Mouse (Mus musculus) cerebellum, postnatal 10 days (tissue): ENCODE results near the gene Sema4c.
"Not testable (repeated sequence)": the region's sequence is repeated elsewhere in the genome, so short reads cannot be mapped to it uniquely, and the experiment has no call there.

ENCODE experiments used
- DNase-seq, 2 experiments: peaks; one replicate each; pipeline ENCODE4 v3.0.0; 2021; ENCODE audit warnings: mixed read lengths in 2 of 2

Gene Sema4c

GRCm38 (mm10) chr1:36555798-36556395 is 2.3 kb downstream of the Sema4c start:
- DNase-seq: peak; percentile 82 to 89

GRCm38 (mm10) chr1:36554633-36555399 is 3.3 kb downstream of the Sema4c start:
- DNase-seq: peak; percentile 67 to 68

- peak; percentile 80 to 87 for DNase-seq
Measured at GRCm38 (mm10) chr1:36552506-36552905, 5.6 kb downstream of the Sema4c start.

- no peak for DNase-seq
Measured at GRCm38 (mm10) chr1:36551904-36552303, 6.2 kb downstream of the Sema4c start.

GRCm38 (mm10) chr1:36550075-36550863 is 7.9 kb downstream of the Sema4c start:
- DNase-seq: peak; percentile 54 to 57

DNA sequence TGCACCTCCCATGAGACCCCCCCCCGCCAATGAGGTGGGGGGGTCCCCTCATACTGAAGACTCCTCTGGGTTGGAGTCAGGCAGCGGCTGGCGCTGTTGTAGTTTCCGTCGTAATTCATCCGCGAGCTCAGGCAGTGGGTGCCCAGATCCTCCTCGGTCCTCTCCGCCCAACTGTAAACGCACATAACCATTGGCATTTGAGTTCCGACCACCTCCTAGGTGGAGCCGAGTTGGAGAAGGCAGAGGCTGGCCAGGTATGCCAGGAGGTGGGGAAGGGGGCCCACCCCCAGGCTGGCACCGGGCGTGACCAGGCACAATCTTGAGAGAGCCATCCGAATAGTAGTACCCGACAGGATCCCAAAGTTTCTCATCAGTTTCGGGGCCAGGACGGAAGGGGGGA is 8.7 kb downstream of the Sema4c start:
- no peak for DNase-seq

GRCm38 (mm10) chr1:36548771-36549170 is 9.4 kb downstream of the Sema4c start:
- DNase-seq: no peak

GRCm38 (mm10) chr1:36547981-36548598 is 10.1 kb downstream of the Sema4c start:
- peak; percentile 72 to 76 for DNase-seq

- peak; percentile 99 for DNase-seq
Measured at GRCm38 (mm10) chr1:36546888-36547471, 11.2 kb downstream of the Sema4c start, which contains the start of gene Ankrd39. Gene Ankrd39 (minus strand): TSS chr1:36547445.

DNA sequence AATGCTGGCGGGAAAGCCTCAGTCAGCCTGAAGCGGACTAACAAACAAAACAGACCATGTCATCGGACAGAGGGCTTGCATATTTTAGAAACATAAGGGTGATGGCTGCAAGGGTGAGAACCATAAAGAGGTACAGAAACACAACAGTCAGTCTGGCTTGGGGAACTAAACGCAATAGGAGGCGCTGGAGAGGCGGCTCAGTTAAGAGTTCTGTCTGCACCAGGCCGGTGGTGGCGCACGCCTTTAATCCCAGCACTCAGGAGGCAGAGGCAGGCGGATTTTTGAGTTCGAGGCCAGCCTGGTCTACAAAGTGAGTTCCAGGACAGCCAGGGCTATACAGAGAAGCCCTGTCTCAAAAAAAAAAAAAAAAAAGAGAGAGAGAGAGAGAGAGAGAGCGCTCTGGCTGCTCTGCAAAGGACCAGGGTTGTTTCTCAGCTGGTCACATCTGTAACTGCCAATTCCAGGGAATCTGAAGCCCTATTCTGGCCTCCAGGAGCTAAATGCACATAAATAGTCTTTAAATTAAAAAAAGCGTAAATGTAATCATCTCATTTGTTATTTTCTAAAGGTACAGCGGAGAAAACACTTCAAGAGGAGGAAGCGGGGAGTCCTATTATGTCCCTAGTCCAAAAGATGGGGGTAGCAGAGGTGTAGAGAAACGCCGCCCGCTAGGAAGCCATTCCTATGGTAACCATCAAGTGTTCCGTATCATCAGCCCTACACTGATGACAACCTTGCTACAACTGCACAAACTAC is 12.1 kb downstream of the Sema4c start:
- DNase-seq: peak; percentile 61 to 62

GRCm38 (mm10) chr1:36545382-36545781 is 12.8 kb downstream of the Sema4c start:
- DNase-seq: no peak

DNA sequence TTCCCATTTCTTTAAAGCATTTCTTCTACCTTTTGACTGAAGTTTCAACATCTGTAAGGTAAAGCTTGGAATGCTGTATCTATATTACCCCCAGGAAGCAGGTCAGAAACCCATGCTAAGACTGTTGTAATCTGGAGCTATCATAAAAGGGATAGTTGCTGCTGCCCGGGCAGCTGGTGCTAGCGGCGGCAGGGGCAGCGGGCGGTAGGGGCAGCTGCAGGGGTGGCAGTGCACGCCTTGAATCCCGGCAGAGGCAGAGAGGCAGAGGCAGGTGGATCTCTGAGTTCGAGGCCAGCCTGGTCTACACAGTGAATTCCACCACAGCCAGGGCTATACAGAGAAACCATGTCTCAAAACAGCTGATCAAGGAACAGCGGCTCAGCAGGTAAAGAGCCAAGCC is 15.2 kb downstream of the Sema4c start:
- no peak for DNase-seq

DNA sequence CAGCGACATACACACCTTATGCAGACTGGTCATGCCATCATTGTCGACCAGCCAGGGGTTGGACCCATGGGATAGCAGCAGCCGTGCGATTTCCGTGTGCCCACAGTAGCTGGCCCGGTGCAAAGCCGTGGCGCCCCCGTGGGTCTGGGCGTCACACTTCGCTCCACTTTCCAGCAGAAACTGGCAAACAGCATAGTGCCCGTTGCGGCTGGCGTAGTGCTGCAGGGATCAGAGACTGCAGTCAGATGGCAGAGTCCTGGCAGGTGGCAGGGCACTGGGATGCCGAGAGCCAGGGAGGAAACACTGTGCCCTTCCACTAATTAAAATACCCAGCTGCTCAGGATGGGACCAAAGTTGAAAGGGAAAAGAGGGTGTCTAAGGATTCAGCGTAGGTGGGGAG is 16.3 kb downstream of the Sema4c start:
- DNase-seq: peak; percentile 80 to 87

- DNase-seq: peak in 1 of 2 experiments; percentile 42
Measured at GRCm38 (mm10) chr1:36540807-36541206, 17.3 kb downstream of the Sema4c start.

GRCm38 (mm10) chr1:36540132-36540531 is 18.0 kb downstream of the Sema4c start:
- no peak for DNase-seq

GRCm38 (mm10) chr1:36539186-36539585 is 19.0 kb downstream of the Sema4c start, which contains the start of gene Gm42417:
Gene Gm42417 (minus strand): TSS chr1:36539429.
- peak; percentile 61 to 79 for DNase-seq

DNA sequence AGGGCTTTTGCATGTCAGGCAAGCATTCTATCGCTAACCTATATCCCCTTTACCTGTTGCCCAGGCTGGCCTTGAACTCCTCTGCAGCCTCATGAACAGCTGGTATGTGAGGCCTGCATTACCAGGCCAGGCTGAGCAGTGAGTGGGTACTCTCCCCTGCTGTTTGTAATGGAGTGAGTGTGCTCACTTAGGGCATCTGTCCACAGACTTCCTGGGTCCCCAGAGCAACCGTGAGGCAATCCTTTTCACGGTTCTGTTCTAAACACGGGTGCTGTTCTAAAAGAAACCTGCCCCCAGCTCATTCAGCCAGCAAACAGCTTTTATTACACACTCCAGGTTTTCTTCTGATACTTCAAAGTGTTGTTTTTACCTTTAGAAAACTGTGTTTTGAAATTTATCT is 19.4 kb downstream of the Sema4c start:
- no peak for DNase-seq

DNA sequence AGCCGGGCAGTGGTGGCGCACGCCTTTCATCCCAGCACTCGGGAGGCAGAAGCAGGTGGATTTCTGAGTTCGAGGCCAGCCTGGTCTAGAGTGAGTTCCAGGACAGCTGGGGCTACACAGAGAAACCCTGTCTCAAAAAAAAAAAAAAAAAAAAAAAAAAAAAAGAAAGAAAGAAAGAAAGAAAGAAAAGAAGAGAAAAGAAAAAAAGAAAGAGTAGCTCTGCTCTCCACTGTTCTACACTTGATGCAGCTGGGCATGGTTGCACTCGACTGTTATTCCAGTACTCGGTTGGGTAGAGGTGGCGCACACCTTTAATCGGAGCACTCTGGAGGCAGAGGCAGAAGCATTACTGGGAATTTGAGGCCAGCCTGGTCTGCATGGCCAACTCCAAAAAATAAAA is 21.4 kb downstream of the Sema4c start, which contains the start of gene Ankrd23:
Gene Ankrd23, minus strand, starts transcription at position 101 of the 400 bp plus-strand sequence.
- not testable (repeated sequence) for DNase-seq

- DNase-seq: no peak
Measured at GRCm38 (mm10) chr1:36536397-36536728, 21.8 kb downstream of the Sema4c start.

DNA sequence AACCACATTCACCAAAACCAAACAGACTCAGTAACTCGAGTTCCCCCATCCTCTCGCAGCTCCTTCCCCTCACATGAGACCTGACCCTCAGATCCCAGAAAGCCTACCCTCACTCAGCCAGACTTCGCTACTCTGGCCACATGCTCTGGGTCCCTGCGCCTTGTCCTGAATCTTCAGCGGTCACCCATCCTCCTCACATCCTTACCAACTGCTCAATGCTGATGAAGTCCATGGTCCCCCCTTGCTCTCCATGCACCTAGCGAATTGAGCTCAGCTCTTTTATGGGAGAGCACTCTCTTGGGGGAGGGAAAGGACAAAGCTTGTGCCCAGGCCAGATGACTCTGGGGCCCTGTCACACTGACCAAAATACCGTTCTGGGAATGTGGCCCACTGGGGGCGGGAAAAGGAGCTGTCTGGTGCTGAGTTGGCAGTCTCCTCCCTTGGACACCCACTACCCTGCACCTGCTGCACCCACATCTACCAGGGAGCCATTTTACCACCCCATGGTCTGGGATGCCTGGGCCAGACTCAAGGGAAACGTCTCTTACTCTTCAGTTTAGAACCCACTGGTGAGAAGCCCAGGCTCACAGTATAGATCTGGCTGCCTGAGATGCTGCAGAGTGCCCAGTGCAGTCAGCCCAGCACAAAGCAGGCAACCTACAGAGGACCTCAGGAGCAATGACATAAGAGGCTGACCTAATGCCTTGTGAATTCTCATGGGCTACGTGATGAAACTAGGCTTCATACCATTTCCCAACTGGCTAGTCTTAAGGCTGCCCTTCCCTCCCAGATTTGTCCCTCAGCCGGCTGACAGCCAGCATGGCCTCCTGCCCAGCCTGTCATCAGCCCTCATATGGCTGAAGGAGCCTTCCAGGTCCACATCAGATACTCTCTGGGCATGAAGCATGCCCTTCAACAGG is 22.4 kb downstream of the Sema4c start:
- peak; percentile 94 to 95 for DNase-seq
